Mouse (Mus musculus): ENCODE results near the gene Ntf5.
A peak's percentile ranks its signal among the peaks of the same experiment; 100 is the strongest.
"Not testable (repeated sequence)": the region's sequence is repeated elsewhere in the genome, so short reads cannot be mapped to it uniquely, and the experiment has no call there.

Gene Ntf5

GRCm38 (mm10) chr7:45462325-45462724, 48.8 kb downstream of the Ntf5 start:
- DNase-seq (ENCODE audit: low spot score) = no peak

- DNase-seq (ENCODE audit: low spot score) = not testable (repeated sequence)
Measured at GRCm38 (mm10) chr7:45462868-45463267, 49.4 kb downstream of the Ntf5 start.

- DNase-seq (ENCODE audit: low spot score) = no peak
Measured at GRCm38 (mm10) chr7:45463987-45464778, 50.7 kb downstream of the Ntf5 start.

GRCm38 (mm10) chr7:45465112-45465511, 51.6 kb downstream of the Ntf5 start:
- DNase-seq (ENCODE audit: low spot score) = no peak

GRCm38 (mm10) chr7:45465549-45465948, 52.1 kb downstream of the Ntf5 start:
- no peak for DNase-seq (ENCODE audit: low spot score)

GRCm38 (mm10) chr7:45466283-45467089, 53.0 kb downstream of the Ntf5 start, which contains the start of gene Bax:
Bax (minus strand) TSS chr7:45466898.
- peak; percentile 93 for DNase-seq (ENCODE audit: low spot score)
